Mouse (Mus musculus) embryonic facial prominence, embryonic 11.5 days (tissue): ENCODE measurements at regions not wholly inside any gene's neighbourhood (a gene's known extent, or its start where the extent isn't known, plus 50 kb on each side); places are given as distances from the start of the nearest gene placed in this dataset.

ENCODE experiments used
- ATAC-seq: fragments of 200-750 bp; cut with Nextera tagmentation; replicated peaks from 2 replicates; pipeline ENCODE4 v1.8.0; 2017; ENCODE audit warnings: low read depth; ENCODE audit not compliant: insufficient number of reproducible peaks, low FRiP score, low TSS enrichment
- DNase-seq: peaks from one replicate; pipeline ENCODE4 v3.0.0-alpha.2; 2015; ENCODE audit warnings: low spot score
- H3K27ac ChIP-seq: fragments of 300-500 bp; sonication (generic); replicated peaks from 2 replicates; pipeline ENCODE4 v1.5.1; 2014; ENCODE audit warnings: mild to moderate bottlenecking, low read depth, low read length, control low read depth
- H3K27me3 ChIP-seq: fragments of 300-500 bp; sonication (generic); 2 replicates; pipeline ENCODE4 v1.6.1; 2014; ENCODE audit warnings: mild to moderate bottlenecking, low read length, moderate library complexity, mixed read lengths; ENCODE audit not compliant: control insufficient read depth, insufficient read depth
- H3K36me3 ChIP-seq: fragments of 300-500 bp; sonication (generic); replicated peaks from 2 replicates; pipeline ENCODE4 v1.6.1; 2014; ENCODE audit warnings: low read depth, mild to moderate bottlenecking, low read length, moderate library complexity, mixed read lengths; ENCODE audit not compliant: control insufficient read depth, insufficient read depth
- H3K4me1 ChIP-seq: fragments of 300-500 bp; sonication (generic); 2 replicates; pipeline ENCODE4 v1.6.1; 2014; ENCODE audit warnings: low read length, mixed read lengths; ENCODE audit not compliant: control insufficient read depth, insufficient read depth
- H3K4me2 ChIP-seq: fragments of 300-500 bp; sonication (generic); 2 replicates; pipeline ENCODE4 v1.6.1; 2014; ENCODE audit warnings: low read depth, mild to moderate bottlenecking, control low read depth, low read length, moderate library complexity
- H3K4me3 ChIP-seq: fragments of 300-500 bp; sonication (generic); 2 replicates; pipeline ENCODE4 v1.5.1; 2014; ENCODE audit warnings: low read depth, low read length, control low read depth
- H3K9ac ChIP-seq: fragments of 300-500 bp; sonication (generic); replicated peaks from 2 replicates; pipeline ENCODE4 v1.6.1; 2014; ENCODE audit warnings: mild to moderate bottlenecking, control low read depth, low read length
- H3K9me3 ChIP-seq: fragments of 300-500 bp; sonication (generic); replicated peaks from 2 replicates; pipeline ENCODE4 v1.6.1; 2016; ENCODE audit warnings: mild to moderate bottlenecking, low read length, inconsistent platforms, mixed read lengths; ENCODE audit not compliant: control insufficient read depth
- whole genome bisulfite sequencing: fragments of 180-500 bp; shearing (Covaris S2); extraction: QIAGEN DNeasy Blood & Tissue Kit; methylation state at CpG from one replicate; pipeline ENCODE4 v1.1.7; 2014; 5-methylcytosine and 5-hydroxymethylcytosine counted together

- Histone ChIP-seq H3K27ac (no peak overlapping the region), H3K27me3 (no peaks in the 10 kb centered on the region), H3K4me2 (no peak overlapping the region), H3K9me3 (no peaks in the 10 kb centered on the region), H3K9ac (no peak overlapping the region), H3K4me1 (no peaks in the 10 kb centered on the region; the same call in 1 of the 2 replicates), H3K4me3 (no peak overlapping the region), H3K36me3 (no peaks in the 10 kb centered on the region)
- no peak for ATAC-seq
- DNase-seq: peak; percentile 63
- 47% methylated on average over 6 of the region's 6 CpGs for WGBS
Observed at GRCm38 (mm10) chr9:115402661-115403060, 92.4 kb upstream of the Stt3b start.

DNA sequence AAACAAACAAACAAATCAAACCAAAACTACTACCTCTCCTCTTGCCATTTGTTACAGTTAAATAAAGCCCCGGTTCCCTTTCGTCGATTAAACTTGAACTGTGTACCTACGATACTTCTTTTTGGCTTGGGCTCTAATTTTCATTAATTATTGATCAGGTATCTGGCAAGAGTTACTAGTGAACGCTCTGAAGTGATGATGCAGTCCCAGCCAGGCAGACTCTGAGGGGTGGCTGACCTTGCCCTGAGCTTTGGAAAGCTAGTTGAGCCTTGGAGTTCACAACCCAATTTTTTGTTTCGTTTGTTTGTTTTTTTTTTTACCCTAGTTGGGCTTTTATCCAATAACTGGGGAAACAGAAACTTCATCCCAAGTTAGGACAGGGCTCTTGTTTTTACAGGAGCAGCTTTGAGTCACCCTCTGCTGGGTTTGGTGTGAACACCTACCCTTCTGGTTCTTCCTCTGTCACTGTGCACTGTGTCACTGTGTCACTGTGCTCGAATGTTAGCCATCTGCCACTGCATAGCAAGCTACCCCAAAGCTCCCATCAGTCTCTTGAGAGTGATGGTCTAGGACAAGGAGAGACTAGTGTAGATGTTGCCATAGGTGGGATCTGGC, 93.2 kb upstream of the Stt3b start:
- Histone ChIP-seq H3K36me3 (no peaks in the 10 kb centered on the region), H3K4me2 (no peak overlapping the region), H3K9ac (no peak overlapping the region), H3K27me3 (no peaks in the 10 kb centered on the region), H3K4me3 (no peak overlapping the region), H3K4me1 (no peaks in the 10 kb centered on the region; the same call in 1 of the 2 replicates), H3K9me3 (no peaks in the 10 kb centered on the region), H3K27ac (no peak overlapping the region)
- ATAC-seq: no peak
- 84% methylated on average over 7 of the region's 7 CpGs for WGBS
- DNase-seq: no peak

DNA sequence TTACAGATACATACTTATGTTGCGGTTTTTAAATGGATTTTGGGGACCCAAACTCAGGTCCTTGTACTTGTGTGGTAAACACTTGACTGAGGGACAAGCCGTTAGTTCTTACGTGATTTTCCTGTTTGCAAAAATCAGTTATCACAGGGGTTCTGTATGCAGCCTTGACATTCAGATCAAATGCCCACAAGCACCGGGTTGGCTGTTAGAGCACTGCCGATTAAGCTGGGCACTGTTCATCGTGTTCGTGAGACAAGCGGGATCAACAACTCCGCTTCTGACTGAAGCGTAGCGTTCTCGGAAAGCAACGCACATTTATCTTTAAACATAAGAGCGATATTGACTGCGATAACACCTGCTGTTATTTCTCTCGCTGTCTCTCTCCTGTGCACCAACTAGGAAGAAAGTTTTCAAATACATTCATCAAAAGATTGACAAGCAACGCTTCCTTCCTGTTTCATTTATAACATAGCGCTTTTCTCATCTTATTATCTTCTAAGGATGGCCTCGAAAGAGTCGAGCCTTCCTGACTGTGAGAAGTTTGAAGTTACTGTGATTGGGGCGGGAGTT, 97.8 kb upstream of the Stt3b start:
- no peaks in the 10 kb centered on the region for H3K4me1 ChIP-seq
- no peaks in the 10 kb centered on the region for H3K36me3 ChIP-seq
- WGBS: 90% methylated on average over 21 of the region's 21 CpGs
- H3K27me3 ChIP-seq: no peaks in the 10 kb centered on the region
- ATAC-seq (no peak), DNase-seq (no peak)
- H3K9me3 ChIP-seq: no peaks in the 10 kb centered on the region
- no peak overlapping the region for H3K9ac ChIP-seq
- no peak overlapping the region for H3K27ac ChIP-seq
- H3K4me2 ChIP-seq: no peak overlapping the region
- no peak overlapping the region for H3K4me3 ChIP-seq

DNA sequence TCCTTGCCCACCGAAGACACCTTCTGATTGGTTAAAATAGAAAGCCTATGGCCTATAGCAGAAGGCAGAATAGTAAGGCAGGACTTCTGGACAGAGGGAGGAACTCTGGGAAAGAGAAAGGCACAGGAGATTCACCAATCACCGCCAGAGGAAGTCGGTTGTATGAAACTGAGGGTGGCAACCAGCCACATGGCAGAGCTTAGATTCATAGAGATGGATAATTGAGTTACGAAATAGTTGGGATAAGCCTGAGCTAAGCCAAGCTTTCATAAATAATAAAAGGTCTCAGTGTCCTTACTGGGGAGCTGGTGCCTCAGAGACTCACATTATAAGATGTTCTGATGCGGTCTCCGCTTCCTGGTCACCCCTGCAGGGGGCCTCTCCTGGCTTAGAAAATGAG, 98.7 kb upstream of the Stt3b start:
- no peak overlapping the region for H3K4me3 ChIP-seq
- no peak overlapping the region for H3K4me2 ChIP-seq
- no peak for DNase-seq
- no peak for ATAC-seq
- H3K27ac ChIP-seq: no peak overlapping the region
- no peaks in the 10 kb centered on the region for H3K27me3 ChIP-seq
- H3K36me3 ChIP-seq: no peaks in the 10 kb centered on the region
- H3K9ac ChIP-seq: no peak overlapping the region
- H3K9me3 ChIP-seq: no peaks in the 10 kb centered on the region
- H3K4me1 ChIP-seq: no peaks in the 10 kb centered on the region
- WGBS: 82% methylated on average over 6 of the region's 6 CpGs

- 90% methylated on average over 4 of the region's 4 CpGs for WGBS
- Histone ChIP-seq H3K9ac (no peak overlapping the region), H3K9me3 (no peaks in the 10 kb centered on the region), H3K27ac (no peak overlapping the region), H3K27me3 (no peaks in the 10 kb centered on the region), H3K4me1 (no peaks in the 10 kb centered on the region), H3K4me3 (no peak overlapping the region), H3K4me2 (no peak overlapping the region), H3K36me3 (no peaks in the 10 kb centered on the region)
- DNase-seq: no peak
- ATAC-seq: no peak; the same call in 1 of the 2 replicates
Observed at GRCm38 (mm10) chr9:115414190-115414589, 104.0 kb upstream of the Stt3b start.

GRCm38 (mm10) chr9:115422786-115423185, 112.6 kb upstream of the Stt3b start:
- H3K9me3 ChIP-seq: no peaks in the 10 kb centered on the region
- WGBS: 68% methylated on average over 7 of the region's 7 CpGs
- no peak overlapping the region for H3K9ac ChIP-seq
- no peak overlapping the region for H3K27ac ChIP-seq
- no peak overlapping the region for H3K4me3 ChIP-seq
- no peak overlapping the region for H3K4me2 ChIP-seq
- DNase-seq (no peak), ATAC-seq (no peak)
- no peaks in the 10 kb centered on the region; the same call in 1 of the 2 replicates for H3K4me1 ChIP-seq
- H3K27me3 ChIP-seq: no peaks in the 10 kb centered on the region
- no peaks in the 10 kb centered on the region for H3K36me3 ChIP-seq

DNA sequence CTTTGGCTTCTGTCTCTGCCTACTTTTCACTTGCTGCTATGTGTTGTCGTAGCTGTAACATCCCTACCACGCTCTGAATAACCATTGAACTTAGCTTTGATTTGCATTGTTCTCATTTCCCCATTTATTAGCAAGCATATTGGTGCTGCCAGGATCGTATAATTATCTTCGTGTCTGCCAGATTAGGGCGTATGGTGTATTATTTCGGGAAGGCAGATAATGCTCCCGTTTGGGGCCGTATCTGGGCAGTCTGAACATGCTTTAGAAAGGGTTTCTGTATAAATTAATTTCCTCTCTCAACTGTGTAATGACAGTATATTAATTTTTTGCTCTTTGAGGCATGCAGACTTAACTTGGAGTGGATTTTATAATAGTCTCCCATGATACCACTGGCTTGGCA, 116.5 kb upstream of the Stt3b start:
- Histone ChIP-seq H3K4me3 (no peak overlapping the region), H3K27ac (no peak overlapping the region), H3K9me3 (no peaks in the 10 kb centered on the region), H3K27me3 (no peaks in the 10 kb centered on the region), H3K9ac (no peak overlapping the region), H3K4me2 (no peak overlapping the region), H3K4me1 (no peaks in the 10 kb centered on the region; the same call in 1 of the 2 replicates), H3K36me3 (no peaks in the 10 kb centered on the region)
- DNase-seq (no peak), ATAC-seq (no peak)
- WGBS: 88% methylated on average over 8 of the region's 8 CpGs

DNA sequence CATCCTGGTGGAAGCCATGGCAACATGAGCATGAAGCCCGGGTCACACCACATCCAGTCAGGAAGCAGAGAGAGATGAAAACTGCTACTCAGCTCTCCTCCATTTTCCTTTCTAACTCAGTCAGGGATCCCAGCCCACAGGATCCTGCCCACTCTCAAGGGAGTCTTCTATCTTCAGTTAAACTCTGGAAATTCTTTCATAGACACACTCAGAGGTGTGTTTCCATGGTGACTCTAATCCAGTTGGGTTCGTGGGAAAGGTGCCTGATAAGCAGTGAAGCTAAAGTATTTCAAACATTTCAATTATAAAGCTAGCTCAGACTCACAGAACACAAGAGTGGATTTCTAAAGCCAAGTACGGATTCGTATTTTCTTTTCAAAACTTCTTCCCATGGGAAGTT, 120.0 kb upstream of the Stt3b start:
- 79% methylated on average over 4 of the region's 4 CpGs for WGBS

More for the DNA sequence above, 120.0 kb upstream of the Stt3b start:
- no peak overlapping the region for H3K9ac ChIP-seq
- H3K27me3 ChIP-seq: no peaks in the 10 kb centered on the region
- H3K36me3 ChIP-seq: no peaks in the 10 kb centered on the region
- no peak overlapping the region for H3K4me3 ChIP-seq
- no peak overlapping the region for H3K4me2 ChIP-seq
- H3K9me3 ChIP-seq: no peaks in the 10 kb centered on the region
- no peak for DNase-seq
- H3K27ac ChIP-seq: no peak overlapping the region
- no peaks in the 10 kb centered on the region for H3K4me1 ChIP-seq
- ATAC-seq: no peak
